In genomic region chr3:75745343-75745742, GRCm38 (mm10) we compare ENCODE assay signal across 31 mouse cellular contexts. TPM values are rescaled to one million over a fixed set of nuclear protein-coding genes. Genes with fewer than 3 reads are reported as not detected.
A peak's percentile ranks its signal among the peaks of the same experiment; 100 is the strongest.
DNase-seq lines count a peak whose midpoint lies in the region; ATAC-seq and TF ChIP-seq lines count a peak whose summit lies in the region.
"Had no signal": no experiment of that assay in that cellular context is flagged by ENCODE, and none has a peak within 500 bp of the region (broad histone marks: within the 10 kb centered on the region; RNA-seq: fewer than 3 reads in every experiment).

No protein-coding gene starts in this region.

- in situ Hi-C loops in Patski (cut with MboI; ENCODE audit: low pct_unique_long_range_greater_than_20kb) = no loop called here

- CTCF ChIA-PET in Patski (lab: Charles Lee) = no interaction called here

- H3K9ac ChIP-seq in embryonic facial prominence, embryonic 12.5 days = no peak overlapping the region
- H3K9ac ChIP-seq in lung, postnatal 0 days (replicated peaks; ENCODE audit: low read depth) = no peak overlapping the region
- no peak overlapping the region for H3K9ac ChIP-seq in neural tube, embryonic 15.5 days (replicated peaks)
- H3K9ac ChIP-seq: forebrain, embryonic 15.5 days; hindbrain, embryonic 13.5 days; intestine, embryonic 15.5 days; limb, embryonic 15.5 days; midbrain, embryonic 12.5 days had no signal

- ATAC-seq in embryonic facial prominence, embryonic 12.5 days (ENCODE audit: insufficient number of reproducible peaks, insufficient read depth, low FRiP score, low TSS enrichment) = 0 out of 2 replicates have a peak, but pooled peaks have one; percentile 22
- ATAC-seq in lung, postnatal 0 days = no peak
- ATAC-seq in Patski = peak; percentile 26
- ATAC-seq in megakaryocyte progenitor cell, adult 5-6 weeks (replicated peaks; ENCODE audit: poor library complexity) = 0 out of 2 replicates have a peak, but pooled peaks have one; percentile 24
- no peak for ATAC-seq in neural tube, embryonic 15.5 days (ENCODE audit: low FRiP score)
- ATAC-seq: CD4-positive, CD25-positive, alpha-beta regulatory T cell, adult 4 months; forebrain, embryonic 15.5 days; intestine, embryonic 15.5 days had no signal

- no peak overlapping the region for H3K27ac ChIP-seq in embryonic facial prominence, embryonic 12.5 days
- no peak overlapping the region for H3K27ac ChIP-seq in embryonic facial prominence, embryonic 10.5 days (replicated peaks)
- no peak overlapping the region for H3K27ac ChIP-seq in lung, postnatal 0 days (ENCODE audit: low read length)
- no peak overlapping the region for H3K27ac ChIP-seq in neural tube, embryonic 15.5 days (replicated peaks)
- H3K27ac ChIP-seq: forebrain, embryonic 15.5 days; hindbrain, embryonic 13.5 days; intestine, embryonic 15.5 days; limb, embryonic 15.5 days; midbrain, embryonic 12.5 days had no signal

- H3K27me3 ChIP-seq in embryonic facial prominence, embryonic 12.5 days = no peaks in the 10 kb centered on the region
- H3K27me3 ChIP-seq in embryonic facial prominence, embryonic 10.5 days (replicated peaks; ENCODE audit: low read depth, poor library complexity, severe bottlenecking) = no peaks in the 10 kb centered on the region
- no peaks in the 10 kb centered on the region for H3K27me3 ChIP-seq in lung, postnatal 0 days (replicated peaks; ENCODE audit: insufficient read depth, low read length)
- H3K27me3 ChIP-seq in Patski = peaks cover 31% of the 10 kb centered on the region
- H3K27me3 ChIP-seq in neural tube, embryonic 15.5 days (replicated peaks) = no peaks in the 10 kb centered on the region
- H3K27me3 ChIP-seq: forebrain, embryonic 15.5 days; hindbrain, embryonic 13.5 days; intestine, embryonic 15.5 days; limb, embryonic 15.5 days; midbrain, embryonic 12.5 days had no signal

- no peaks in the 10 kb centered on the region for H3K9me3 ChIP-seq in embryonic facial prominence, embryonic 12.5 days
- no peaks in the 10 kb centered on the region for H3K9me3 ChIP-seq in embryonic facial prominence, embryonic 10.5 days
- no peaks in the 10 kb centered on the region for H3K9me3 ChIP-seq in lung, postnatal 0 days (ENCODE audit: low read length)
- H3K9me3 ChIP-seq in neural tube, embryonic 15.5 days (replicated peaks) = no peaks in the 10 kb centered on the region
- H3K9me3 ChIP-seq: forebrain, embryonic 15.5 days; G1E; hindbrain, embryonic 13.5 days; intestine, embryonic 15.5 days; limb, embryonic 15.5 days; midbrain, embryonic 12.5 days had no signal

- POLR2A ChIA-PET in Patski (lab: Charles Lee) = no interaction called here

- H3K4me1 ChIP-seq in embryonic facial prominence, embryonic 12.5 days = no peaks in the 10 kb centered on the region
- H3K4me1 ChIP-seq in embryonic facial prominence, embryonic 10.5 days = no peaks in the 10 kb centered on the region
- H3K4me1 ChIP-seq in lung, postnatal 0 days (ENCODE audit: insufficient read depth, low read depth, low read length) = no peaks in the 10 kb centered on the region
- no peaks in the 10 kb centered on the region for H3K4me1 ChIP-seq in neural tube, embryonic 15.5 days
- H3K4me1 ChIP-seq: forebrain, embryonic 15.5 days; hindbrain, embryonic 13.5 days; intestine, embryonic 15.5 days; limb, embryonic 15.5 days; midbrain, embryonic 12.5 days had no signal

- WGBS in embryonic facial prominence, embryonic 12.5 days = 64% methylated on average over 2 of the region's 2 CpGs
- WGBS in embryonic facial prominence, embryonic 10.5 days = 64% methylated on average over 2 of the region's 2 CpGs
- 46% methylated on average over 2 of the region's 2 CpGs for WGBS in lung, postnatal 0 days
- 71% methylated on average over 2 of the region's 2 CpGs for WGBS in neural tube, embryonic 15.5 days

- no peaks in the 10 kb centered on the region for H3K36me3 ChIP-seq in embryonic facial prominence, embryonic 12.5 days
- no peaks in the 10 kb centered on the region for H3K36me3 ChIP-seq in embryonic facial prominence, embryonic 10.5 days (replicated peaks)
- H3K36me3 ChIP-seq in lung, postnatal 0 days (ENCODE audit: insufficient read depth, low read length) = no peaks in the 10 kb centered on the region
- H3K36me3 ChIP-seq in neural tube, embryonic 15.5 days = no peaks in the 10 kb centered on the region
- H3K36me3 ChIP-seq: forebrain, embryonic 15.5 days; G1E; hindbrain, embryonic 13.5 days; intestine, embryonic 15.5 days; limb, embryonic 15.5 days; midbrain, embryonic 12.5 days had no signal

- TF ChIP-seq CTCF in lung, postnatal 0 days (IDR thresholded peaks at IDR 0.05) = peak; percentile 39
- no peak for TF ChIP-seq CTCF in Patski (IDR thresholded peaks at IDR 0.05)

- H3K4me3 ChIP-seq in embryonic facial prominence, embryonic 12.5 days = no peak overlapping the region
- H3K4me3 ChIP-seq in embryonic facial prominence, embryonic 10.5 days = no peak overlapping the region
- no peak overlapping the region for H3K4me3 ChIP-seq in lung, postnatal 0 days (ENCODE audit: low read depth, low read length)
- H3K4me3 ChIP-seq in neural tube, embryonic 15.5 days (replicated peaks) = no peak overlapping the region
- H3K4me3 ChIP-seq: erythroblast, embryonic 14.5 days; forebrain, embryonic 15.5 days; hindbrain, embryonic 13.5 days; intestine, embryonic 15.5 days; limb, embryonic 15.5 days; midbrain, embryonic 12.5 days had no signal

- DNase-seq in embryonic facial prominence, embryonic 10.5 days (ENCODE audit: low spot score) = no peak
- DNase-seq in lung, postnatal 0 days (ENCODE audit: low spot score) = no peak
- DNase-seq in lung, postnatal 4 days = no peak
- no peak for DNase-seq in Patski (ENCODE audit: low read depth, low spot score)
- no peak for DNase-seq in Muller cell, postnatal 12 days (ENCODE audit: inconsistent ontology term)
- DNase-seq: cerebellum, adult 8-10 months; gastrocnemius, postnatal 36 days; kidney, adult 9 months; kidney, postnatal 36 days; right cerebral cortex, postnatal 25 days; thymus, postnatal 14 days had no signal

- TF ChIP-seq EP300 in lung, postnatal 0 days (IDR thresholded peaks at IDR 0.05) = no peak

- no peak overlapping the region for H3K4me2 ChIP-seq in embryonic facial prominence, embryonic 12.5 days (replicated peaks)
- no peak overlapping the region for H3K4me2 ChIP-seq in lung, postnatal 0 days (replicated peaks; ENCODE audit: low read depth, low read length)
- H3K4me2 ChIP-seq in neural tube, embryonic 15.5 days = no peak overlapping the region
- H3K4me2 ChIP-seq: forebrain, embryonic 15.5 days; hindbrain, embryonic 13.5 days; intestine, embryonic 15.5 days; limb, embryonic 15.5 days; midbrain, embryonic 12.5 days had no signal

RNA-seq across cellular contexts. Expression of gene Gm29133, which starts 2.7 kb away (rescaled TPM):
- not detected in 2 replicates for polyA plus RNA-seq in embryonic facial prominence, embryonic 12.5 days (2016; fragmentation: Nextera tagmentation; extraction: Ambion mirVana)
- not detected in 2 replicates for polyA plus RNA-seq in embryonic facial prominence, embryonic 10.5 days (2016; fragmentation: Nextera tagmentation; extraction: Ambion mirVana)
- polyA plus RNA-seq in lung, postnatal 0 days (2015; fragmentation: Nextera tagmentation; extraction: Ambion mirVana) = not detected in 2 replicates
- polyA plus RNA-seq in Patski (2021) = not detected
- total RNA-seq in megakaryocyte progenitor cell, adult 5-6 weeks (2015) = not detected in 2 replicates
- not detected in 2 replicates for total RNA-seq in megakaryocyte progenitor cell, adult 5-6 weeks (2017)
- polyA plus RNA-seq in neural tube, embryonic 15.5 days (2015; fragmentation: Nextera tagmentation; extraction: Ambion mirVana) = not detected in 2 replicates
- total RNA-seq: common myeloid progenitor, adult 5-6 weeks; G1E; gastrocnemius, postnatal 36 days; heart, adult 8-10 months; left cerebral cortex, adult 18-20 months; left cerebral cortex, postnatal 36 days; monocyte, adult 5-6 weeks had no signal
- polyA plus RNA-seq: CD4-positive, CD25-positive, alpha-beta regulatory T cell, adult 4 months; embryonic facial prominence, embryonic 11.5 days; erythroblast, embryonic 14.5 days; forebrain, embryonic 15.5 days; G1E; heart, postnatal 0 days; hindbrain, embryonic 13.5 days; intestine, embryonic 15.5 days; limb, embryonic 15.5 days; midbrain, embryonic 12.5 days; neural tube, embryonic 11.5 days; testis, adult 2 months had no signal

Comparison
In these comparisons a context has a peak if more than half of its experiments do, and no peak if none do; other contexts are left out.
1. ATAC-seq: peak in embryonic facial prominence, embryonic 12.5 days (single experiment), Patski (single experiment) and megakaryocyte progenitor cell, adult 5-6 weeks (single experiment); none in lung, postnatal 0 days (single experiment) and neural tube, embryonic 15.5 days (single experiment).